Mouse (Mus musculus): ENCODE measurements around the gene Slc25a1. TPM values are rescaled to one million over a fixed set of nuclear protein-coding genes. Genes with fewer than 3 reads are reported as not detected.

Slc25a1 gene
- polyA plus RNA-seq, 1 experiment = 396 TPM

GRCm38 (mm10) chr16:17927351-17928082, 502 bp downstream of the Slc25a1 start:
- TF ChIP-seq GATA1 (IDR thresholded peaks at IDR 0.05; ENCODE audit: borderline replicate concordance, low read length) (no peak), FLI1 (IDR thresholded peaks at IDR 0.05; ENCODE audit: low read length) (no peak)
- Histone ChIP-seq H3K4me1 (peaks cover 85% of the 10 kb centered on the region), H3K27me3 (replicated peaks) (no peaks in the 10 kb centered on the region), H3K36me3 (replicated peaks; ENCODE audit: low read length) (peaks cover 38% of the 10 kb centered on the region), H3K9me3 (no peaks in the 10 kb centered on the region), H3K4me3 (replicated peaks) (peak overlapping the region; percentile 96)

DNA sequence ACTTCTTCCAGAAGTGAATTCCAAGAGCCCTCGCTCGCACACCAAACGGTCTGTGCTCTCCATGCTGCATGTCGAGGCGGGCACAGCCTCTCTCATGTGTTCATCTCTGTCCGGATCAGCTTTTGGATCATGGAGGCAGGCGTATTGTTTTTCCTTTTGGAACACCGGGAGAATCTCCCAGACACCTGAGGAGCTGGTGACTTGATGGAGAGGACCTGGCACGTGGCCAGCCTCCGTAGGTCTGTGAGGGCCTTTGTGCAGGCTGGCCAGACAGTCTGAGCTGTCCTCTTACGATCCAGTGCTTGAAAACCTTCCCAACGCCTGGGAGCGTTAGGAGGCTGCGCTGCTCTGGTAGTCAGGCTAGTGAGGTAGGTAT, 5.9 kb downstream of the Slc25a1 start:
- no peak for TF ChIP-seq FLI1 (IDR thresholded peaks at IDR 0.05; ENCODE audit: low read length)
- no peak for TF ChIP-seq GATA1 (IDR thresholded peaks at IDR 0.05; ENCODE audit: borderline replicate concordance, low read length)
- Histone ChIP-seq H3K27me3 (replicated peaks) (peaks cover 15% of the 10 kb centered on the region), H3K4me1 (peaks cover 71% of the 10 kb centered on the region), H3K9me3 (peaks cover 6% of the 10 kb centered on the region), H3K36me3 (replicated peaks; ENCODE audit: low read length) (peaks cover 37% of the 10 kb centered on the region), H3K4me3 (replicated peaks) (peak overlapping the region; percentile 95)

GRCm38 (mm10) chr16:17921325-17922162, 6.5 kb downstream of the Slc25a1 start:
- H3K4me1 ChIP-seq = peaks cover 65% of the 10 kb centered on the region

GRCm38 (mm10) chr16:17920586-17920985, 7.4 kb downstream of the Slc25a1 start:
- Histone ChIP-seq H3K9me3 (peaks cover 12% of the 10 kb centered on the region), H3K4me3 (replicated peaks) (peak overlapping the region; percentile 95), H3K4me1 (peaks cover 56% of the 10 kb centered on the region), H3K36me3 (replicated peaks; ENCODE audit: low read length) (peaks cover 22% of the 10 kb centered on the region), H3K27me3 (replicated peaks) (peaks cover 31% of the 10 kb centered on the region)
- no peak for TF ChIP-seq FLI1 (IDR thresholded peaks at IDR 0.05; ENCODE audit: low read length)
- TF ChIP-seq GATA1 (IDR thresholded peaks at IDR 0.05; ENCODE audit: borderline replicate concordance, low read length) = no peak

More at GRCm38 (mm10) chr16:17921325-17922162, 6.5 kb downstream of the Slc25a1 start:
- TF ChIP-seq FLI1 (IDR thresholded peaks at IDR 0.05; ENCODE audit: low read length) (no peak), GATA1 (IDR thresholded peaks at IDR 0.05; ENCODE audit: borderline replicate concordance, low read length) (no peak)
- Histone ChIP-seq H3K36me3 (replicated peaks; ENCODE audit: low read length) (peaks cover 31% of the 10 kb centered on the region), H3K9me3 (peaks cover 8% of the 10 kb centered on the region), H3K27me3 (replicated peaks) (peaks cover 21% of the 10 kb centered on the region), H3K4me3 (replicated peaks) (peak overlapping the region; percentile 95)

GRCm38 (mm10) chr16:17914307-17915249, 13.4 kb downstream of the Slc25a1 start, which contains the start of gene Gsc2:
Gene Gsc2, minus strand, starts transcription at chr16:17915059.
- peak within 1 kb of the TSS; percentile 88 for H3K4me3 ChIP-seq (replicated peaks)
- H3K27me3 ChIP-seq (replicated peaks) = peaks cover 67% of the 10 kb centered on the region
- peaks cover 16% of the 10 kb centered on the region for H3K9me3 ChIP-seq
- H3K4me1 ChIP-seq = peaks cover 40% of the 10 kb centered on the region
- peaks cover 3% of the 10 kb centered on the region for H3K36me3 ChIP-seq (replicated peaks; ENCODE audit: low read length)
- no peak for TF ChIP-seq GATA1 (IDR thresholded peaks at IDR 0.05; ENCODE audit: borderline replicate concordance, low read length)
- TF ChIP-seq FLI1 (IDR thresholded peaks at IDR 0.05; ENCODE audit: low read length) = no peak

DNA sequence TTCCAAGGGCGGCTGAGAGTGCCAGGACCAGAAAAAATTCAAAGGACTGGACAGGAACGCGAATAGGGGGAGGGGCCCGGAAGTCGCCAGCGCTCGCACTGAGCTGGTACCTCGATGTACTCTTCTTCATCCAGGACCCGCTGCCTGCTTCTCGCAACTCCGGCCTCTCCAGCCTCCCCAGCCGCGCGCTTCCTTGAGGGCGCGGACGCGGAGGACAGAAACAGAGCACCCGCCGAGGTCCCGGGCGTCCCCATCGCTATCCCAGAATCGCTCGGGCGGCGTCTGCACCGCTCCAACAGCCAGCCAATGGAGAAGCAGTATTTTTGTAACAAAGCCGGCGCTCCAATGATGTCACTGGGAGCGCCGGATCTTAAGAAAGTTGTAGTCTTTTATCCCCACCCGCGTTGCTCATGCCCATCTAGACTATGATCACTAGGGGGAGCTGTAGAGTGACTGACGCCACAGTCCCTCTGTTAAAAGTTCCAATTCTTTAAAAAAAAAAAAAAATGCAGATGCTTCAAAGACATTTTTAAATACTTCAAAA, 16.9 kb downstream of the Slc25a1 start, which contains the start of gene Ess2:
Gene Ess2, minus strand, starts transcription at position 297 of the 544 bp plus-strand sequence.
- Histone ChIP-seq H3K27me3 (replicated peaks) (peaks cover 44% of the 10 kb centered on the region), H3K4me3 (replicated peaks) (peak within 1 kb of the TSS; percentile 97), H3K4me1 (peaks cover 37% of the 10 kb centered on the region), H3K36me3 (replicated peaks; ENCODE audit: low read length) (peaks cover 37% of the 10 kb centered on the region), H3K9me3 (0 out of 2 replicates have a peak, but pooled peaks cover 4% of the 10 kb centered on the region)
- TF ChIP-seq GATA1 (IDR thresholded peaks at IDR 0.05; ENCODE audit: borderline replicate concordance, low read length) (no peak), FLI1 (IDR thresholded peaks at IDR 0.05; ENCODE audit: low read length) (no peak)

DNA sequence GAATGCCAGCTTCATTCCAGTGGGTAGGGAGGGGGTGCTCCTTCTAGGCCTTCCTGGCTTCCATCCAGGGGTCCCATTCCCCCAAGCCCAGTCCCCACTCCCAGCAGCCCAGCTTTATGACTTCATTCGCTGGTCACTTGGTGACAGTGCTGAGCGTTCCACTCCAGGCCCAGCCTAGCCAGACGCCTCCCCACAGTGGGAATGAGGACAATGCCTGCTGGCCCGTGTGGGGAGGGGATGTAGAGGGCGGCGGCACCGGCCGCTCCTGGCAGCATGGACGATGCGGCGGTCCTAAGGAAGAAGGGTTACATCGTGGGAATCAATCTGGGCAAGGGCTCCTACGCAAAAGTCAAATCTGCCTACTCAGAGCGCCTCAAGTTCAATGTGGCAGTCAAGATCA, 29.6 kb downstream of the Slc25a1 start, which contains the start of the genes Dgcr2 and Tssk2:
Gene Dgcr2, minus strand, starts transcription at position 101 of the 400 bp plus-strand sequence.
Gene Tssk2, plus strand, starts transcription at position 176 of the 400 bp plus-strand sequence.
- Histone ChIP-seq H3K4me3 (replicated peaks) (no peak within 1 kb of the TSS), H3K9me3 (no peaks in the 10 kb centered on the region), H3K4me1 (peaks cover 4% of the 10 kb centered on the region; the same call in 1 of the 2 replicates), H3K36me3 (replicated peaks; ENCODE audit: low read length) (peaks cover 54% of the 10 kb centered on the region), H3K27me3 (replicated peaks) (peaks cover 26% of the 10 kb centered on the region)
- TF ChIP-seq GATA1 (IDR thresholded peaks at IDR 0.05; ENCODE audit: borderline replicate concordance, low read length) (no peak), FLI1 (IDR thresholded peaks at IDR 0.05; ENCODE audit: low read length) (no peak)

DNA sequence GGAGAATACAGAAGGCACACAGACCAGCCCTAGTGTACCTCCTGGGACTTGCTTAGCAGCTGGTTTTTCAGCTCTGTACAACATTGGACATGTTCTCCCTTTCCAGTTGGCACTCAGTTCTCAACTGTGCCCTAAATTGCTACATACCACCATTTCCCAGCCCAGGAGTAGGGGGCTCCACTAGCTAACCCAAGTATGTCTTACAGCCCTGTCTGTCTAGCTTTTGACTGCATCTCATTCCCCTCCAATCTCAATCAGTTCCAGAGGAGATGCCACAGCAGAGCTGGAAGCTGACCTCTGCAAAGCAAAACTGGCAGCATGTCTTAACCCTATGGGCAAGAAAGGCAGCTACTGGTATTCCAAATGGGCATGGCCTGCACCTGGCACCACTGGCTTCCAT, 31.9 kb downstream of the Slc25a1 start:
- H3K36me3 ChIP-seq (replicated peaks; ENCODE audit: low read length) = peaks cover 30% of the 10 kb centered on the region
- no peak overlapping the region for H3K4me3 ChIP-seq (replicated peaks)
- H3K9me3 ChIP-seq = no peaks in the 10 kb centered on the region
- TF ChIP-seq FLI1 (IDR thresholded peaks at IDR 0.05; ENCODE audit: low read length) (no peak), GATA1 (IDR thresholded peaks at IDR 0.05; ENCODE audit: borderline replicate concordance, low read length) (no peak)
- peaks cover 15% of the 10 kb centered on the region for H3K4me1 ChIP-seq
- H3K27me3 ChIP-seq (replicated peaks) = peaks cover 26% of the 10 kb centered on the region
